Mouse (Mus musculus): ENCODE measurements around the gene Amt. TPM values are rescaled to one million over a fixed set of nuclear protein-coding genes. Genes with fewer than 3 reads are reported as not detected.
"Not testable (repeated sequence)": the region's sequence is repeated elsewhere in the genome, so short reads cannot be mapped to it uniquely, and the experiment has no call there.

Amt gene
- polyA plus RNA-seq, 1 experiment from 2014 or later: 13.5 TPM

DNA sequence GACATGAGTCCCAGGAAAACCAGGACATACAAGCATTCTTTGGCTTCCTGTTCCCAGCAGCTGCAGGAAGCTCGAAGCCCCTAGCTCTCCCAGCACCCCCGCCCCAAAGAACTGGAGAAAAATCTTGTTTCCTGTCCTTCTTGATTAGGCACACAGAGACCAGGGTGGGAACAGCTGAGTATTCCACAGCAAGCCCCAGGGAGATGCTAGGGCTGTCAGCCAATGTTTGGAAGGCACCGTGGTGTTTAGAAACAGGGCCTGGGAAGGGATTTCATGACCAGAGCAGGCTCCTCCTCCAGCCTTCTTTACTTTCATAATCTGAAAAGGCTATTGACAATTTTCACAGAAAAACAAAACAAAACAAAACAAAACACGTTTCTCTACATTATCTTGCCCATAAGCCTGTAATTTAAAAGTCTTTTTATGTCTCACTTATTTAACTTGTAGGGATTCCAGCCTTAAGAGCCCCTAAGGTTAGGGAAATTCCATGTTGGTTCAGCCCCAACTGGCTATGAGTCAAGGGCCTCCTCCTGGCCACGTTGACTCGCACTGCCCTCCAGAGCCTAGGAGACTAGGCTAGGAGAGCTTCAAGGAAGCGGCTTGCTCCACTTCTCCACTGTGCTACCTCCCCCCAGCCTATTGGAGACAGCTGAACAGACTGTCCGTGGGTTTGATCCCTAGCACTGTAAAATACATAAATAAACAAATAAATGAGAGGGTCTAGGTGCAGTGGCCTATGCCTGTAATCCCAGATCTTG lies 16.4 kb upstream of the Amt start:
- no peak for TF ChIP-seq CTCF (IDR thresholded peaks at IDR 0.05; ENCODE audit: low read depth)
- no peak for TF ChIP-seq EP300 (IDR thresholded peaks at IDR 0.05; ENCODE audit: low read depth)
- Histone ChIP-seq H3K4me1 (ENCODE audit: insufficient read depth) (peaks cover 2% of the 10 kb centered on the region; the same call in 1 of the 2 replicates), H3K27ac (ENCODE audit: low read depth) (peak overlapping the region; percentile 55), H3K9ac (replicated peaks) (peak overlapping the region; percentile 41), H3K36me3 (replicated peaks; ENCODE audit: insufficient read depth, low read length) (no peaks in the 10 kb centered on the region), H3K4me2 (ENCODE audit: low read depth, low read length) (no peak overlapping the region), H3K27me3 (ENCODE audit: insufficient read depth, low read length) (no peaks in the 10 kb centered on the region), H3K4me3 (ENCODE audit: low read depth, low read length) (no peak overlapping the region), H3K9me3 (ENCODE audit: low read length) (no peaks in the 10 kb centered on the region)
- 32% methylated on average over 8 of the region's 8 CpGs for WGBS (ENCODE audit: insufficient replicate concordance)
- DNase-seq: no peak
- peak; percentile 57; the same call in 1 of the 2 replicates for ATAC-seq

DNA sequence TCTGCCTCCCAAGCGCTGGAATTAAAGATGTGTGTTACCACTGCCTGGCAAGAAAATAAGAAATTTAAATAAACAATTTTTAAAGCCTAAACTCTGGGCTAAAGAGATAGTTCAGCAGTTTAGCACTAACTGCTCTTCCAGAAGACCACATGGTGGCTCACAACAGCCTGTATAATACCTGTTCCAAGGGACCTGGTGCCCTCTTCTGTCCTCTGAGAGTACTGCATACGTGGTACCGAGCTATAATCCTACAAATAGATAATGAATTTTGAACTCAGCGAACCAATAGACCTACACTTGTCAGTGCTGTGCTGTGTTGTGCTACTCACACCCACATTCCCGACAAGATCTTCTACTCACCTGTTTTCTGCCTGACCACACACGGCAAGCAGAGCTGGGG lies 12.2 kb upstream of the Amt start:
- 9% methylated on average over 6 of the region's 6 CpGs for WGBS (ENCODE audit: insufficient replicate concordance)

DNA sequence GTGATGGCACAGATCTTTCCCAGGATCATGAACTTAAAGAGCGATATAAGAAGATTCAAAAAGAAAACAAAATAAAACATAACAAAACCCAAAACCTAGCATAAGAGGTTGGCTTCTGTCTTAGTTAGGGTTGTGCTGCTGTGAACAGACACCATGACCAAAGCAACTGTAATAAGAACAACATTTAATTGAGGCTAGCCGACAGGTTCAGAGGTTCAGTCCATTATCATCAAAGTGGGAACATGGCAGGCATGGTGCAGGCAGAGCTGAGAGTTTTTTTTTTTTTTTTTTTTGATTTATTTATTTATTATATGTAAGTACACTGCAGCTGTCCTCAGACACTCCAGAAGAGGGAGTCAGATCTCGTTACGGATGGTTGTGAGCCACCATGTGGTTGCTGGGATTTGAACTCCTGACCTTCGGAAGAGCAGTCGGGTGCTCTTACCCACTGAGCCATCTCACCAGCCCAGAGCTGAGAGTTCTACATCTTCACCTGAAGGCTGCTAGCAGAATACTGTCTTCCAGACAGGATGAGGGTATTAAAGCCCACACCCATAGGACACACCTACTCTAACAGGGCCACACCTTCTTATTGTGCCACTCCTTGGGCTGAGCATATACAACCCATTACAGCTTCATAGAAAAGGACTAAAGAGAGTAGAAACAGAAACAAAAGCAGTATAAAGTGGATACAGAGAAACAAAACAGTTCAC lies 9.0 kb upstream of the Amt start:
- H3K27ac ChIP-seq (ENCODE audit: low read depth); H3K4me1 ChIP-seq (ENCODE audit: insufficient read depth); H3K27me3 ChIP-seq (ENCODE audit: insufficient read depth, low read length); DNase-seq; ATAC-seq; H3K36me3 ChIP-seq (replicated peaks; ENCODE audit: insufficient read depth, low read length); H3K4me2 ChIP-seq (ENCODE audit: low read depth, low read length); H3K9ac ChIP-seq (replicated peaks); H3K4me3 ChIP-seq (ENCODE audit: low read depth, low read length); H3K9me3 ChIP-seq (ENCODE audit: low read length): not testable (repeated sequence)
- WGBS (ENCODE audit: insufficient replicate concordance): 91% methylated on average over 4 of the region's 6 CpGs

More for the DNA sequence above, 12.2 kb upstream of the Amt start:
- ATAC-seq (peak; percentile 84), DNase-seq (peak; percentile 82)
- H3K27me3 ChIP-seq (ENCODE audit: insufficient read depth, low read length): no peaks in the 10 kb centered on the region
- H3K27ac ChIP-seq (ENCODE audit: low read depth): no peak overlapping the region
- no peaks in the 10 kb centered on the region for H3K9me3 ChIP-seq (ENCODE audit: low read length)
- H3K9ac ChIP-seq (replicated peaks): no peak overlapping the region
- no peak overlapping the region for H3K4me3 ChIP-seq (ENCODE audit: low read depth, low read length)
- no peaks in the 10 kb centered on the region; the same call in none of the 2 replicates for H3K4me1 ChIP-seq (ENCODE audit: insufficient read depth)
- TF ChIP-seq EP300 (IDR thresholded peaks at IDR 0.05; ENCODE audit: low read depth) (no peak), CTCF (IDR thresholded peaks at IDR 0.05; ENCODE audit: low read depth) (peak; percentile 97)
- H3K4me2 ChIP-seq (ENCODE audit: low read depth, low read length): no peak overlapping the region
- H3K36me3 ChIP-seq (replicated peaks; ENCODE audit: insufficient read depth, low read length): no peaks in the 10 kb centered on the region

DNA sequence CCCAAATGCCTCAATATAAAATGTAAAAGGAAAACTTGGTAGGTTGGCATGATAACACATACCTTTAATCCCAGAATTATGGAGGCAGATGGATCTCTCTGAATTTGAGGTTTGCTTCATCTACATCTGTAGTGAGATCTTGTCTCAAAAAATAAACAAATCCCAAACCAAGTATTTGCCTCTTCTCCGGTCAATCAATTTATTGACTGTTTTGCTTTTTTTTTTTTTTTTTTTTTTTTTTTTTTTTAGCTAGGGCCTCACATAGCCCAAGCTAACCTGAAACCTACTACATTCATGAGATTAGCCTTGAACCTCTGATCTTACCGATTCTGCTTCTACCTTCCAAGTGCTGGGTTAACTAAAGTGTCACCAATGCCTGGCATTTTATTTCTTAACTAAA lies 7.3 kb upstream of the Amt start:
- peak overlapping the region; percentile 75; the same call in 1 of the 2 replicates for H3K27ac ChIP-seq (ENCODE audit: low read depth)
- peak overlapping the region; percentile 60; the same call in 1 of the 2 replicates for H3K4me3 ChIP-seq (ENCODE audit: low read depth, low read length)
- WGBS (ENCODE audit: insufficient replicate concordance): 50% methylated on average over 2 of the region's 2 CpGs

DNA sequence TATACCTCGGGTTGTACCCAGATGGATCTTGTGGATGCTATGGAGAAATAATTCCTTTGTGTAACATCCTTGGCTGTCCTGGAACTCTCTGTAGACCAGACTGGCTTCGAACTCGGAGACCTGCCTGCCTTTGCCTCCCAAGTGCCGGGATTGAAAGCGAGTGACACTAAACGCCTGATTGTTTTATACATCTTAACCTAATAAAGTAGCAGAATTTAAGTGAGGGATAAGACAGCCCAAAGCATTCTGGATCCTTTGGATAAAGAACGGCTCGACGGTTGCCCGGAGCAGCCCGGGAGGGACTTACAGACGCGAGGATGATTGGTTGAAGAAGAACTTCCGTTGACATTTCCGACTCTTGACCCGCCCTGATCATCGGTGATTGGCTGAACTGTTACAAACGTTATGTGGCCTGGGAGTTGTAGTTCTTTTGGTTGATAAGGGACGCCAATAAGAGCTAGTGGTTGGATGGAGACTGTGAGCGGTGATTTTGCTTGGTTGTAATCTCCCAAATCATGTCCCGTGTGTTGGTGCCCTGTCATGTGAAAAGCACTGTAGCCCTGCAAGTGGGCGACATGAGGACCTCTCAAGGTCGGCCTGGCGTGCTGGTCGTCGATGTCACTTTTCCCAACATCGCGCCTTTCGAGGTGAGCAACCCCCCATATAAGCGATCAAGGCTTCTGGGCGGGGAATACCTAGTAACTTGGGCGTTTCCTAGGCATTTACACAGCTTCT lies 6.5 kb upstream of the Amt start, which contains the start of gene Nicn1:
Nicn1 (plus strand) TSS at position 414 of the 735 bp plus-strand sequence.
- Histone ChIP-seq H3K27ac (ENCODE audit: low read depth) (peak within 1 kb of the TSS; percentile 75), H3K4me2 (ENCODE audit: low read depth, low read length) (peak within 1 kb of the TSS; percentile 79), H3K4me1 (ENCODE audit: insufficient read depth) (peaks cover 9% of the 10 kb centered on the region), H3K9me3 (ENCODE audit: low read length) (no peaks in the 10 kb centered on the region), H3K4me3 (ENCODE audit: low read depth, low read length) (peak within 1 kb of the TSS; percentile 60), H3K36me3 (replicated peaks; ENCODE audit: insufficient read depth, low read length) (no peaks in the 10 kb centered on the region), H3K9ac (replicated peaks) (peak within 1 kb of the TSS; percentile 66), H3K27me3 (ENCODE audit: insufficient read depth, low read length) (no peaks in the 10 kb centered on the region)
- under 1% methylated on average over 32 of the region's 32 CpGs for WGBS (ENCODE audit: insufficient replicate concordance)
- ATAC-seq: peak; percentile 97
- peak; percentile 90 for DNase-seq
- TF ChIP-seq CTCF (IDR thresholded peaks at IDR 0.05; ENCODE audit: low read depth) (no peak), EP300 (IDR thresholded peaks at IDR 0.05; ENCODE audit: low read depth) (peak; percentile 25; the same call in 1 of the 2 replicates)

More for the DNA sequence above, 7.3 kb upstream of the Amt start:
- H3K27me3 ChIP-seq (ENCODE audit: insufficient read depth, low read length): no peaks in the 10 kb centered on the region
- ATAC-seq: no peak
- H3K36me3 ChIP-seq (replicated peaks; ENCODE audit: insufficient read depth, low read length): no peaks in the 10 kb centered on the region
- H3K9me3 ChIP-seq (ENCODE audit: low read length): no peaks in the 10 kb centered on the region
- H3K4me2 ChIP-seq (ENCODE audit: low read depth, low read length): peak overlapping the region; percentile 79; the same call in 1 of the 2 replicates
- H3K9ac ChIP-seq (replicated peaks): no peak overlapping the region; the same call in 1 of the 2 replicates
- peaks cover 9% of the 10 kb centered on the region for H3K4me1 ChIP-seq (ENCODE audit: insufficient read depth)
- TF ChIP-seq EP300 (IDR thresholded peaks at IDR 0.05; ENCODE audit: low read depth) (no peak), CTCF (IDR thresholded peaks at IDR 0.05; ENCODE audit: low read depth) (no peak)
- no peak for DNase-seq
